Mouse (Mus musculus): ENCODE data around the gene Zfp354b.

Gene Zfp354b

GRCm38 (mm10) chr11:50886231-50886932 lies 45.1 kb downstream of the Zfp354b start:
- DNase-seq (ENCODE audit: low read depth, low spot score), result no peak

- DNase-seq (ENCODE audit: low read depth, low spot score), result no peak
These were observed 47.7 kb downstream of the Zfp354b start for GRCm38 (mm10) chr11:50883756-50884155.

- DNase-seq (ENCODE audit: low read depth, low spot score), result no peak
These were observed 52.8 kb downstream of the Zfp354b start for GRCm38 (mm10) chr11:50878641-50879040.
